Mouse (Mus musculus) heart, embryonic 11.5 days (tissue): ENCODE measurements around the gene Tbl3. TPM values are rescaled to one million over a fixed set of nuclear protein-coding genes. Genes with fewer than 3 reads are reported as not detected.

ENCODE experiments used
- ATAC-seq: fragments of 200-750 bp; cut with Nextera tagmentation; replicated peaks from 2 replicates; pipeline ENCODE4 v1.8.0; 2017; ENCODE audit warnings: moderate library complexity; ENCODE audit not compliant: insufficient number of reproducible peaks, low FRiP score, low TSS enrichment
- H3K27ac ChIP-seq: fragments of 300-500 bp; sonication (generic); 2 replicates; pipeline ENCODE4 v1.5.1; 2014; ENCODE audit warnings: mild to moderate bottlenecking, low read depth, low read length
- H3K27me3 ChIP-seq: fragments of 300-500 bp; sonication (generic); 2 replicates; pipeline ENCODE4 v1.6.1; 2014; ENCODE audit warnings: mild to moderate bottlenecking, low read length, mixed read lengths; ENCODE audit not compliant: control insufficient read depth, insufficient read depth
- H3K36me3 ChIP-seq: fragments of 300-500 bp; sonication (generic); 2 replicates; pipeline ENCODE4 v1.6.1; 2014; ENCODE audit warnings: mild to moderate bottlenecking, low read length, moderate library complexity, mixed read lengths; ENCODE audit not compliant: control insufficient read depth, insufficient read depth
- H3K4me1 ChIP-seq: fragments of 300-500 bp; sonication (generic); 2 replicates; pipeline ENCODE4 v1.6.1; 2014; ENCODE audit warnings: low read length; ENCODE audit not compliant: control insufficient read depth, insufficient read depth
- H3K4me2 ChIP-seq: fragments of 300-500 bp; sonication (generic); 2 replicates; pipeline ENCODE4 v1.6.1; 2014; ENCODE audit warnings: mild to moderate bottlenecking, moderate library complexity
- H3K4me3 ChIP-seq: fragments of 300-500 bp; sonication (generic); 2 replicates; pipeline ENCODE4 v1.5.1; 2014; ENCODE audit warnings: low read depth, low read length
- H3K9ac ChIP-seq: fragments of 300-500 bp; sonication (generic); 2 replicates; pipeline ENCODE4 v1.6.1; 2014; ENCODE audit warnings: mild to moderate bottlenecking, low read depth, low read length, moderate library complexity
- H3K9me3 ChIP-seq: fragments of 300-500 bp; sonication (generic); replicated peaks from 2 replicates; pipeline ENCODE4 v1.6.1; 2016; ENCODE audit warnings: low read length; ENCODE audit not compliant: control insufficient read depth
- WGBS: fragments of 180-500 bp; shearing (Covaris S2); extraction: QIAGEN DNeasy Blood & Tissue Kit; methylation state at CpG from one replicate; pipeline ENCODE4 v1.1.7; 2014; ENCODE audit not compliant: insufficient replicate concordance; 5-methylcytosine and 5-hydroxymethylcytosine counted together
- polyA plus RNA-seq: library from polyadenylated mRNA; unstranded; fragments of >200 nt; fragmentation: Nextera tagmentation; extraction: Ambion mirVana; gene quantifications from 2 replicates; pipeline ENCODE4 v1.2.1, GENCODE M21; 2014

The Tbl3 gene
- polyA plus RNA-seq, 1 experiment from 2014 or later = 50.9 TPM

DNA sequence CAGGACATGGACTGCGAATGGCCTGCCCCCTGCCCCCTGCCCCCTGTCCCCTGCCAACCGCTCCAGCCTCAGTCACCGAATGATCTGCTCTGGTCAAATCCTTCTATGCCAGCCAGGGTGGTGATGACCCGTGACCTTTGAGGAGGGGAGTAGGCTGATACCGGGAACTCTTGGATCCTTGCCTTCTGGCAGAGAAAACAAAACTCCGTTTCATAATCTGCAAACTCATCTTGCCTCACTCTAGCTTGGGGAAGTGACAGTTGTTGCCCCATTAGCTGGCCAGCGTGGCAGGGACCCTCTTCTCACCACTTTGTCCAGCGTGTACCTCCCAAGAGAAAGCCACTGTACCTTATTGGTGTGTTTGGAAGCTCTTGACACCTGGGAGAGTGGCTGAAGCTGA lies 34.8 kb upstream of the Tbl3 start:
- H3K36me3 ChIP-seq = no peaks in the 10 kb centered on the region
- no peak overlapping the region for H3K9ac ChIP-seq
- no peak for ATAC-seq
- no peaks in the 10 kb centered on the region for H3K9me3 ChIP-seq
- H3K27me3 ChIP-seq = peaks cover 2% of the 10 kb centered on the region; the same call in 1 of the 2 replicates
- H3K4me2 ChIP-seq = no peak overlapping the region
- peaks cover under 1% of the 10 kb centered on the region for H3K4me1 ChIP-seq
- H3K4me3 ChIP-seq = no peak overlapping the region
- no peak overlapping the region for H3K27ac ChIP-seq
- WGBS = 76% methylated on average over 8 of the region's 8 CpGs

DNA sequence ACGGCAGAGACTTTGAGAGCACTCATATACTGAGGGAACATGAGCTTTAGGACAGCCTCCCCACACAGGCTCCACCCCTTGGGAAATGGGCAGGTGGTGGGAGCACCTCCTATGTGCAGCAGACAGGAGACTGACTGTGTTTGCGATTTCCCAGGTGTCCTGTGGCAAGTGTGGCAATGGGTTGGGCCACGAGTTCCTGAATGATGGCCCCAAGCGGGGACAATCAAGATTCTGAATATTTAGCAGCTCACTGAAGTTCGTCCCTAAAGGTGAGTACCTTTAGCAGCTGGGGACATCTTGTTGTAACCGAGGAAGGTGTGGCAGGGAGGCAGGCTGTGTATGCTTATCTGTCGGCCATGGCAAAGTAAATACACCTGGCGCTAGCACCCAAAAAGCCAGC lies 32.5 kb upstream of the Tbl3 start:
- Histone ChIP-seq H3K9me3 (no peaks in the 10 kb centered on the region), H3K27me3 (no peaks in the 10 kb centered on the region), H3K4me3 (no peak overlapping the region), H3K9ac (no peak overlapping the region), H3K4me1 (peaks cover 8% of the 10 kb centered on the region), H3K4me2 (no peak overlapping the region), H3K36me3 (no peaks in the 10 kb centered on the region), H3K27ac (no peak overlapping the region)
- 78% methylated on average over 8 of the region's 8 CpGs for WGBS
- ATAC-seq = no peak

DNA sequence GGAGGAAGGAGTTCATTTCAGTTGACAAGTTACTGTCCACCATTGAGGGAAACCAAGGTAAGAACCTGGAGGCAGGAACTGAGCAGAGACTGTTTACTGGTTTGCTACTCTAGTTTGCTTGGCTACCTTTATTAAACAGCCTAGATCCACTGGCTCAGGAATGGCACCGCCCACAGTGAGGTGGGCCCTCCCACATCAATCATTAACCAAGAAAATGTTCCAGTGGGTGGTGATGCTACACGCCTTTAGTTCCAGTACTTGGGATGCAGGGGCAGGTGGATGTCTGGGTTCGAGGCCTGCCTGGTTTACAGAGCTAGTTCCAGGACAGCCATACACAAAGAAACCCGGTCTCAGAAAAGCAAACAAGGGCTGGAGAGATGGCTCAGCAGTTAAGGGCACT lies 30.8 kb upstream of the Tbl3 start:
- Histone ChIP-seq H3K9me3 (no peaks in the 10 kb centered on the region), H3K27me3 (no peaks in the 10 kb centered on the region), H3K36me3 (no peaks in the 10 kb centered on the region), H3K27ac (no peak overlapping the region), H3K4me1 (peaks cover 8% of the 10 kb centered on the region), H3K4me3 (no peak overlapping the region), H3K4me2 (no peak overlapping the region), H3K9ac (no peak overlapping the region)
- 84% methylated on average over 4 of the region's 4 CpGs for WGBS
- ATAC-seq = no peak

DNA sequence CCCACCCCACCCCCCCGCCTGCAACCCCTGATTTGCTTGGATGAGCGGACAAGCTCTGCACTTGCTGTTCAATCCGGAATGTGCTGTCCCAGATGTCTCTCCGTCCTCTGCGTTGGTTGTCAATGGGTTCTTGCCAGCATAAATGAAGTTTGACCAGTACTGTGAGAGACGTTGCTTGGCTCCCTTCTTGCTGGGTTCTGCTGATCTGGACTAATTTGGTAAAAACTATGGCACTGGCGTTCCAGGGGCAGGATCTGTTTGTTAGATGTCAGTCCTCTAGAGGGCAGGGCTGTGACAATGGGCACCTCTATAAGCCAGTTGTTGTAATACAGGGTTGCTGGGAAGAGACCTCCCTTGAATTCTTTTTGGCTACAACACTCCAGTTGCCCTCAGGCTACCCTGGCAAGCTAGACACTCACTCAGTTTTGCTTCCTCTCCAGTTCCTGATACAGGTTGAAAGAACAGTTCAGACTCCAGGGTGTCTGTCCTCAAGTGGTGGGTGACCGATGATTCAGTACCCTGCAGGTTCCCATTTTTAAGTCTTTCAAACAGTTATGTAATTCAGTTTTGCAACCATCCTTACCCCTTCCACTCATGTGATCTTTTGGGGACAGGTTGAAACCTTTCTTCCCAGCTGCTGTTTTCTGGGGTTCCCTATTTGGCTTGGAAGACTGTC lies 29.8 kb upstream of the Tbl3 start:
- no peaks in the 10 kb centered on the region for H3K9me3 ChIP-seq
- 24% methylated on average over 8 of the region's 8 CpGs for WGBS
- H3K27me3 ChIP-seq = no peaks in the 10 kb centered on the region
- peaks cover 10% of the 10 kb centered on the region for H3K4me1 ChIP-seq
- H3K27ac ChIP-seq = no peak overlapping the region
- peak overlapping the region; percentile 94 for H3K4me2 ChIP-seq
- H3K9ac ChIP-seq = peak overlapping the region; percentile 78
- no peak for ATAC-seq
- H3K36me3 ChIP-seq = no peaks in the 10 kb centered on the region
- peak overlapping the region; percentile 73 for H3K4me3 ChIP-seq

DNA sequence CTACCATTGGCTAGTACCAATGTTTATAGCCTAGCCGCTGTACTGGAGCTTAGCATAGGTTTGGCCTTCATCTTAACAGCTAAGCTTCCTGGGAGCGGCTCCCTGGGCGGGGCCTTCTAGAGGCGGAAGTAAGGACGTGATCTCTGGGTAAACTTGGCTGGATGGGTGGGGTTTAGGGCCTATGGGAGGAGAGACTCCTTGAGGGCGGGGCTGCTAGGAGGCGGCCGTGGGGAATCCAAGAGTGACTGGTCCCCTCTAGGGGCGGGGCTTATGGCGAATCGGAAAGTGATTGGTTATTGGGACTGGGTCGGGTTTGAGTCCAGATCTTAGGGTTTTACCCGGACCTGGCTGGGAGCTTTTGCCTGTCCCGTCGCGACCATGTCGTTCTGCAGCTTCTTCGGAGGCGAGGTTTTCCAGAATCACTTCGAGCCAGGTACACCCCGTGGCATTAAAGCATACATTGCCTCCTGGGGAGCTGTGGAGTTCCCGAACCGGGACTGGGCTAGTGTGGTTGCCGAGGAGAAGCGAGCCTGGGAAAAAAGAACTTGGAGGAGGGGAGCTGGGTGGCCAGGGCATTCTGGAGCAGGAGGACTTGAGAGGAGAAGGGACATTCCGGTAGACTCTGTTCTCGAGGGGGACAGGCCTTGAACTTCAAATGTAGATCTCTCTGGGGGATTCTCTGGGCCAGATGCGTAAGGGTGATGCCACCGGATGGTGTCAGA lies 29.0 kb upstream of the Tbl3 start, which contains the start of gene Msrb1:
Msrb1 (plus strand) TSS at position 313 of the 722 bp plus-strand sequence.
- H3K9me3 ChIP-seq = no peaks in the 10 kb centered on the region
- WGBS = under 1% methylated on average over 29 of the region's 29 CpGs
- no peaks in the 10 kb centered on the region for H3K36me3 ChIP-seq
- H3K9ac ChIP-seq = peak within 1 kb of the TSS; percentile 78
- peaks cover 14% of the 10 kb centered on the region for H3K4me1 ChIP-seq
- H3K4me3 ChIP-seq = peak within 1 kb of the TSS; percentile 73
- peak within 1 kb of the TSS; percentile 94 for H3K4me2 ChIP-seq
- ATAC-seq = peak; percentile 93
- H3K27ac ChIP-seq = peak within 1 kb of the TSS; percentile 57
- H3K27me3 ChIP-seq = no peaks in the 10 kb centered on the region

DNA sequence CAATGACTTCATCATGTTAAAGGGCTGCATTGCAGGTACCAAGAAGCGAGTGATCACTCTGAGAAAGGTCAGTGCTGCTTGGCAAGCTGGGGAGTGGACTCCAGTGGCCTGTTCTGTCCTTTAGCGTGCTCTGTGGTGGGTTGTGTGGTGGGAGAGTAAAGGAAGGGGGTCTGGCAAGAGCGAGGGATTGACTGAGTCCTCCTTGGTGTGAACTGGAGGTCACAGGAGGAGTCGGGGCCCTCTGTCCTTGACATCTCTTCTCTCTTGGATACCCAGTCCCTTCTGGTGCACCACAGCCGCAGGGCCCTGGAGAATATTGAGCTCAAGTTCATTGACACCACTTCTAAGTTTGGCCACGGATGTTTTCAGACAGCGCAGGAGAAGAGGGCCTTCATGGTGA lies 28.0 kb upstream of the Tbl3 start:
- H3K4me1 ChIP-seq = peaks cover 14% of the 10 kb centered on the region
- H3K9ac ChIP-seq = no peak overlapping the region
- 86% methylated on average over 7 of the region's 7 CpGs for WGBS
- peak overlapping the region; percentile 94 for H3K4me2 ChIP-seq
- H3K27ac ChIP-seq = no peak overlapping the region
- H3K9me3 ChIP-seq = no peaks in the 10 kb centered on the region
- H3K27me3 ChIP-seq = no peaks in the 10 kb centered on the region
- no peaks in the 10 kb centered on the region for H3K36me3 ChIP-seq
- no peak overlapping the region for H3K4me3 ChIP-seq
- ATAC-seq = no peak

DNA sequence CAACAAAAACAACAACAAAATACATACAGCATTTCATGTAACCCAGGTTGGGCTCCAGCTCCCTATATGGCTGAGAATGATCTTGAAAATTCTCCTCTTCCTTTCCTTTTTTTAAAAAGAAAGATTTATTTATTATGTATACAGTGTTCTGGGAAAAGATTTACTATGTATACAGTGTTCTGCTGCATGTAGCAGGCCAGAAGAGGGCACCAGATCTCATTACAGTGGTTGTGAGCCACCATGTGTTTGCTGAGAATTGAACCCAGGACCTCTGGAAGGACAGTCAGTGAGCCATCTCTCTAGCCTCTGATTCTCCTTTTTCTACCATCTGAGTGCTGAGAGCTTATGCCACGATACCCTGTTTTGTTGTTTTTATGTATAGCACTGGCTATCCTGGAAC lies 27.1 kb upstream of the Tbl3 start:
- H3K4me1 ChIP-seq = peaks cover 14% of the 10 kb centered on the region
- H3K9me3 ChIP-seq = no peaks in the 10 kb centered on the region
- 68% methylated on average over 1 of the region's 1 CpGs for WGBS
- H3K36me3 ChIP-seq = no peaks in the 10 kb centered on the region
- H3K27ac ChIP-seq = no peak overlapping the region
- no peak overlapping the region for H3K4me2 ChIP-seq
- H3K9ac ChIP-seq = no peak overlapping the region
- ATAC-seq = no peak
- H3K4me3 ChIP-seq = no peak overlapping the region
- no peaks in the 10 kb centered on the region for H3K27me3 ChIP-seq

DNA sequence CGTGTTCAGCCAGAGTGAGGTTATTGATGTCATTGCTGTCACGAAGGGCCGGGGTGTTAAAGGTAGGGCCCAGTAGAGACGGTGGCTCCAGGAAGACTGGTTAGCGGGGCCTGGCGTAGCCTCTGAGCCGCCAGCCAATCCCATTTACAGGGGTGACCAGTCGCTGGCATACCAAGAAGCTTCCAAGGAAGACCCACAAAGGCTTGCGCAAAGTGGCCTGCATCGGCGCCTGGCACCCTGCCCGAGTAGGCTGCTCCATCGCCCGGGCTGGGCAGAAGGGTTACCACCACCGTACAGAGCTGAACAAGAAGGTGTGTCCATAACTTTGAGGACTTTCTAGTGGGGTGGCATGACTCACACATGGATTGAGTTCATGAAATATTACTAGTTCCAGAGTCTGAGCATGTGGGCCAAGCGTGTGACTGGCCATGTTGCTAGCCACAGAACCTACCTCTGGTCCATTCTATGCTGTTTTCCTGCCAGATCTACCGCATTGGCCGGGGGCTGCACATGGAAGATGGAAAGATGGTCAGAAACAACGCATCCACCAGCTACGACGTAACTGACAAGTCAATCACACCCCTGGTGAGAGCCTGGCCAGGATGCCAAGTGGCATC lies 26.1 kb upstream of the Tbl3 start:
- no peaks in the 10 kb centered on the region for H3K27me3 ChIP-seq
- H3K9ac ChIP-seq = no peak overlapping the region
- no peak for ATAC-seq
- no peak overlapping the region for H3K27ac ChIP-seq
- peaks cover 14% of the 10 kb centered on the region for H3K4me1 ChIP-seq
- no peaks in the 10 kb centered on the region for H3K9me3 ChIP-seq
- no peaks in the 10 kb centered on the region for H3K36me3 ChIP-seq
- WGBS = 88% methylated on average over 21 of the region's 21 CpGs
- H3K4me3 ChIP-seq = no peak overlapping the region
- H3K4me2 ChIP-seq = no peak overlapping the region
